Mouse (Mus musculus) small intestine, adult 2 months (tissue): ENCODE data around the gene Sh3bp1. TPM values are rescaled to one million over a fixed set of nuclear protein-coding genes. Genes with fewer than 3 reads are reported as not detected.

Source experiments
- H3K27ac ChIP-seq: fragments of 200-500 bp; 2 replicates; pipeline ENCODE4 v1.5.1; 2012; ENCODE audit warnings: low read depth, low read length, control low read depth, inconsistent platforms; ENCODE audit not compliant: insufficient read depth
- H3K27me3 ChIP-seq: fragments of 200-500 bp; 2 replicates; pipeline ENCODE4 v1.6.1; 2012; ENCODE audit warnings: mild to moderate bottlenecking, moderate library complexity, low read length, inconsistent platforms; ENCODE audit not compliant: control insufficient read depth, insufficient read depth
- H3K36me3 ChIP-seq: fragments of 200-500 bp; 2 replicates; pipeline ENCODE4 v1.6.1; 2012; ENCODE audit warnings: mild to moderate bottlenecking, low read length, control low read depth, inconsistent platforms; ENCODE audit not compliant: control insufficient read depth, insufficient read depth
- H3K4me1 ChIP-seq: fragments of 200-500 bp; 2 replicates; pipeline ENCODE4 v1.6.1; 2012; ENCODE audit warnings: low read length, inconsistent platforms, mixed read lengths; ENCODE audit not compliant: control insufficient read depth, insufficient read depth, insufficient read length
- H3K4me3 ChIP-seq: fragments of 200-500 bp; 2 replicates; pipeline ENCODE4 v1.5.1; 2012; ENCODE audit warnings: low read depth, mild to moderate bottlenecking, control low read depth, inconsistent platforms, low read length, moderate library complexity
- CTCF ChIP-seq: fragments of 200-500 bp; IDR thresholded peaks from 2 replicates; pipeline ENCODE4 v1.5.1; 2012; ENCODE audit warnings: low read depth, mild to moderate bottlenecking, control low read depth, inconsistent platforms, low read length, moderate library complexity, mixed read lengths; ENCODE audit not compliant: insufficient replicate concordance, insufficient read length; ENCODE audit errors: extremely low read depth
- POLR2A ChIP-seq: fragments of 200-500 bp; IDR thresholded peaks from 2 replicates; pipeline ENCODE4 v1.6.1; 2012; ENCODE audit warnings: low read depth, mild to moderate bottlenecking, control low read depth, inconsistent platforms, low read length, moderate library complexity
- WGBS: fragments of 180-500 bp; shearing (Covaris S2); methylation state at CpG from one replicate; pipeline ENCODE4 v1.1.7; 2018; 5-methylcytosine and 5-hydroxymethylcytosine counted together
- polyA plus RNA-seq: library from polyadenylated mRNA; depleted of rRNA; stranded (reverse); fragments of >200 nt; gene quantifications from 2 replicates; pipeline ENCODE4 v1.2.3, GENCODE M21; 2012

The Sh3bp1 gene
- polyA plus RNA-seq, 1 experiment = 48.8 TPM

DNA sequence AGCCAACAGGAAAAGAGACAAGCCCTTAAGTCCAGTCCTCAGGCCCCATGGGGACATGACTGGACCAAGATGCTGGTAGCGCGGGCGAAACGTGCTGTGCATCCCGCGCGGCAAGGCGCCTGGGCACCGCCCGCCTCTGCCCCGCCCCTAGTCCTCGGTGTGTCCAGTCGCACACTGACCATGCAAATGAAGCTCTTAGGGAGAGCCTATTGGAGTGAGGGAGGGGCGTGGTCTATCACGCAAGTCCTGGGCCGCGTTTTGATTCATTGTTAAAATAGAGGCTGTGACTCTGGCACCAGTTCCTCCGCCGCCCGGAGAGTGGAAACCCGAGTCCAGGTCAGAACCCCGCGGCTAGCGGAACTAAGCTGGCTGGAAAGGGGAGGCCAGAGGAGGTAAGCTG lies 48.1 kb downstream of the Sh3bp1 start, which contains the start of gene Triobp:
Gene Triobp (plus strand): TSS at position 68 of the 400 bp plus-strand sequence.
- H3K4me1 ChIP-seq = peaks cover 4% of the 10 kb centered on the region; the same call in 1 of the 2 replicates
- under 1% methylated on average over 24 of the region's 24 CpGs for WGBS
- TF ChIP-seq POLR2A (no peak), CTCF (no peak)
- peaks cover 13% of the 10 kb centered on the region for H3K27me3 ChIP-seq
- H3K4me3 ChIP-seq = peak within 1 kb of the TSS; percentile 41
- H3K36me3 ChIP-seq = no peaks in the 10 kb centered on the region
- no peak within 1 kb of the TSS for H3K27ac ChIP-seq

- peaks cover 13% of the 10 kb centered on the region for H3K27me3 ChIP-seq
- no peak overlapping the region for H3K27ac ChIP-seq
- TF ChIP-seq POLR2A (no peak), CTCF (no peak)
- WGBS = 14% methylated on average over 11 of the region's 11 CpGs
- peaks cover 4% of the 10 kb centered on the region; the same call in 1 of the 2 replicates for H3K4me1 ChIP-seq
- no peaks in the 10 kb centered on the region for H3K36me3 ChIP-seq
- peak overlapping the region; percentile 41 for H3K4me3 ChIP-seq
These were observed 48.7 kb downstream of the Sh3bp1 start for GRCm38 (mm10) chr15:78948152-78948725.

DNA sequence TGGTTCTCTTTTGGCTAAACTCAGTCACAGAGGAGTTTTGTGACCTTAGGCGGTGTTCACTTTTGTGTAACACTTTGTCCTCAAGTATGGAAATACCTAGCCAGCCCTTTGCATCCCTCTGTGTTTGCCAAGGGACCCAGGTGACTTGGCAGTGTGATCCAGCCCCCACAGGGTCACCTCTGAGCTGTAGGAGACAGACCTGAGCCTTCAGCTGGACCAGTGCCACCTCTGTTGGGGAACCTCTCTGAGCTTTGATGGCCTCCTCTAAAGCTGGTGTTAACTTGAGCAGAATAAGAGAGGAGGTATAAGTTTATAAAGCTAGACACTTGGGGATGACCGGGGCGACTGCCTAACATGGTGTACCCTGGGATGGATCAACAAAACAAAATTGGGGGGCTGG lies 49.3 kb downstream of the Sh3bp1 start:
- no peaks in the 10 kb centered on the region for H3K36me3 ChIP-seq
- TF ChIP-seq CTCF (no peak), POLR2A (no peak)
- H3K27me3 ChIP-seq = peaks cover 13% of the 10 kb centered on the region
- WGBS = 97% methylated on average over 3 of the region's 3 CpGs
- H3K4me1 ChIP-seq = peaks cover 4% of the 10 kb centered on the region; the same call in 1 of the 2 replicates
- no peak overlapping the region for H3K27ac ChIP-seq
- H3K4me3 ChIP-seq = no peak overlapping the region

- 60% methylated on average over 3 of the region's 3 CpGs for WGBS
- H3K27ac ChIP-seq = no peak overlapping the region
- H3K27me3 ChIP-seq = no peaks in the 10 kb centered on the region
- H3K36me3 ChIP-seq = no peaks in the 10 kb centered on the region
- TF ChIP-seq POLR2A = no peak
- TF ChIP-seq CTCF = no peak
- H3K4me1 ChIP-seq = peaks cover 6% of the 10 kb centered on the region; the same call in 1 of the 2 replicates
- H3K4me3 ChIP-seq = no peak overlapping the region
These were observed 56.1 kb downstream of the Sh3bp1 start for GRCm38 (mm10) chr15:78955663-78956062.

DNA sequence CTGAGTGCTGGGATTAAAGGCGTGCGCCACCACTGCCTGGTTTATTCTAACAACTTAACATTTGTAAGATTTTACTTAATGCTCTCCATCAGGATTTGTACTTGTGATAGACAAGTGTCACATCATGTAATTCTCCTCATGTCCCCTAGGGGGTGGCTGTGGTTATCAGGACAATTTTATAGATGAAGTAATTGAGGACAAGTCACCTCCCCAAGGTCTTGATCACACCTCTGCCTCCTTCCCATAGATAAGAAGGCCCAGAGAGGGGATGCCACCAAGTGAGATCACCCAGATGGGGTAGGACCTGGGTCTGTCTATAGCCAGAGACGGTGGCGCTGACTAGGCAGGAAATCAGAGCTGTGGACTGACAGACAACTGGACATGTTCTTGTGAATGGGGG lies 56.8 kb downstream of the Sh3bp1 start:
- TF ChIP-seq POLR2A = no peak
- peak; percentile 40; the same call in 1 of the 2 replicates for TF ChIP-seq CTCF
- Histone ChIP-seq H3K4me3 (no peak overlapping the region), H3K27me3 (no peaks in the 10 kb centered on the region), H3K36me3 (no peaks in the 10 kb centered on the region), H3K4me1 (peaks cover 6% of the 10 kb centered on the region; the same call in 1 of the 2 replicates), H3K27ac (no peak overlapping the region)
- WGBS = 75% methylated on average over 4 of the region's 4 CpGs

DNA sequence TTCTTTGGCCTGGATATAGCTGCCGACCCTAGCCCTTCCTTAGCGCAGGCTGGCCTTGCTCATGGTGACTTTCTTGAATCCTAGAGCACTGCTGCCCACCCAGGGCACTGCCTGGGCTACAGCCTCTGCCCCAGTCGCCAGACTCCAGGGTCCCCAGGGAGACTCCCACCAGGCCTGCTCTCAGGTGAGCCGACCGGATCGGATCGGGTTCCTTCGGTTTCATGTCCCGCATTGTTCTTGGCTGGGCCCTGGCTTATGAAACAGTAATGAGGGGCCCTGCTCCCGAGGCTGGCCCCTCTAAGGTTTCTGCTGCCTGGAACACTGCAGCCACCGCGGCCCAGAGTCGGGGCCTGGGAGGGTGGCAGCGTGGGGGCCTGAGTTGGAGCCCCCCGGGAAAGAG lies 57.5 kb downstream of the Sh3bp1 start:
- no peaks in the 10 kb centered on the region for H3K27me3 ChIP-seq
- H3K27ac ChIP-seq = no peak overlapping the region
- no peak overlapping the region for H3K4me3 ChIP-seq
- TF ChIP-seq POLR2A = no peak
- TF ChIP-seq CTCF = no peak
- H3K36me3 ChIP-seq = no peaks in the 10 kb centered on the region
- WGBS = 73% methylated on average over 15 of the region's 15 CpGs
- H3K4me1 ChIP-seq = peaks cover 6% of the 10 kb centered on the region; the same call in 1 of the 2 replicates

GRCm38 (mm10) chr15:78959537-78959936 lies 60.0 kb downstream of the Sh3bp1 start:
- H3K4me1 ChIP-seq = peaks cover 6% of the 10 kb centered on the region; the same call in 1 of the 2 replicates
- no peak for TF ChIP-seq CTCF
- TF ChIP-seq POLR2A = no peak
- no peaks in the 10 kb centered on the region for H3K36me3 ChIP-seq
- no peaks in the 10 kb centered on the region for H3K27me3 ChIP-seq
- no peak overlapping the region for H3K27ac ChIP-seq
- H3K4me3 ChIP-seq = no peak overlapping the region
- 39% methylated on average over 11 of the region's 11 CpGs for WGBS
